Mouse (Mus musculus) lung, postnatal 14 days (tissue): Measurements from ENCODE around the gene Tmem274.

Experiments
- DNase-seq: peaks from one replicate; pipeline ENCODE4 v3.0.0; 2021

Tmem274 gene

DNA sequence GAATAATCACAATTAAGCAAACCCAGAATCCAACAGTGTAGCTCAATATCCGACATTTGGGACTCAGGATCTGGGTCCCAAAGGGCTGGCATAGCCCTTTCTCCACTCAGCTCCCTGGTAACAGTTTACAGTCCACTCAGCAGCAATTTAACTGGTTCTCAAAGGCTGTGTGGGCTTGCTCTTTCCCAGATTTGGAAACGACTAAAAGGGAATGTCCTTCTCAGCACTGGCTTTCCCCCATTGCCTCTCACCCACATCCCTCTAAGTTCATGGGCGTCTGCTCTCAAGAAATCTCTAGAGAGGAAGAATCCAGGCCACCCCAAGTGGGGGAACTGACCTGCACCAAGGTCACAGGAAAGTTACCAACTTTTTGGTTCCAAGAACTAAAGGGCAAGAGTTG is 7.4 kb downstream of the Tmem274 start:
- no peak for DNase-seq

- peak; percentile 93 for DNase-seq
Measured at GRCm38 (mm10) chr4:149485053-149485824, 8.1 kb downstream of the Tmem274 start, which contains the start of the genes Nmnat1 and Lzic. TSS of gene Nmnat1 (minus strand) at chr4:149485202. TSS of gene Lzic (plus strand) at chr4:149485229.

DNA sequence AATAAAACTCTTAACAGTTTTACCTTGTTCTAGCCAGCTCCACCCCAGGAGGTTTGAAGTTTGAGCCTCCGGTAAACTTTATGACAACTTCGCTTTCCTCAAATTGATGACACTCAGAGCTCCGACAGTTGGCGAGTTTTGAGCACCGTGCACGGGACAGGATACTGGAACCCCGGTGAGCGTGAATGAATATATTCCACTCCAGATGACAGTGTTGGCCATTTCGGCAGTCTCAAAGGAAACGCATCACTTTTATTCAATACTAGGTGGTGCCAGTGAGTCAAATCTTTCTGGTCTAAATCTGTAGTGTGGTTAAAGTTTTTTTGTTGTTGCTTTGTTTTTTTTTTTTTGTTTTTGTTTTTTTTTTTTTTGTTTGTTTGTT is 8.6 kb downstream of the Tmem274 start:
- peak; percentile 16 for DNase-seq

DNA sequence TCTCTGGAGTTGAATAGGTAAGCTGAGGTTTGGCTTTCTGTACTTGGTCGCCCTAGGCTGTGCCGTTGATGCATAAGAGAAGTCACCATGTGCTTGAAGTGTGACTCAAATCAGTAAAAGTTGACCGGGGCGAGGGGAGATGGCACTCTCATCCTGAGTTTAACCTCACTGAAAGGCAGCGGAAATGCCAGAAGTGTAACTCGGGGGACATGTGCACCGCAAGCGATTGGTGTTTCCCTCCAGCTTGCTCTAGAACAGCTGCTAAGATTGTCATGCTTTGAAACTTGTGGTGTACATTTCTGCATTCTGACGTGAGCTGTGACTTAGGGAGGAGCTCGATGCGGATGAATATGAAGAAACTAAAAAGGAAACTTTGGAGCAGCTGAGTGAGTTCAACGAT is 10.6 kb downstream of the Tmem274 start:
- DNase-seq = no peak

DNA sequence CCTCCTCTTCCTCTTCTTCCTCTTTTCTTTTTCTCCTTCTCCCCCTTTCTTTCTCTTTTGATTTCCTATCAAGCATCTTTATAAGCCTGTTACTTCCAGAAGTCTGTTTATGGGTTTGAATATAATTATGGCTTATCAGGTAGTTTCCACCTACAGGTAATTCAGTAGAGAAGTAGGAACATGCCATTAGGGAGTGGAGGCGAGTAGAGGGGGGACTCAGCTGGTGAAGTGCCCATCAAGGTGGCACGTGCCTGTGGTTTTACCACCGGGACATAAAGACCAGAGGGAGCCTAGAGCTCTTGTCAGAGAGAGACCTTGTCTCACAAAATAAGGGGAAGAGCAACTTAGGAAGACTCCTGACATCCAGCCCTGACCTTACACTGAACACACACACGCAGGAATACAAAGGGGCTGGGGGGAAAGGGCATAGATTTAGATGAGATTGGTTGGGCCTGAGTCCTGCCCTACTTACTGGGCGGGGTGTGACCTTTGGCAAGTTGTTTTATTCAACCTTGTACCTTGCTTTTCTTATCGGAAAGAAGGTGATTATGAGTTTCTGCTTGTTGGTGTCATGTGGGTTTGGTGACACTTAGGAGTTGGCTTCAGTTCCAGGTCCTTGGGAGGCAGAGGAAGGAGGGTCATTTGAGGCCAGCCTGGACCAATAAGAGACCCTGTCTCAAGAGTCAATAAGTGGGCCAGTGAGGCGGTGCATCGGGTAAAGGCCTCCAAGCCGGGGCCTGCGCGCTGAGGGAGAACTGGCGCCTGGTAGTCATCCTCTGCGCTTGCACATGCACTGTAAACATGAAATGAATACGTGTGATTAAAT is 12.4 kb downstream of the Tmem274 start:
- DNase-seq = no peak

- DNase-seq = no peak
Measured at GRCm38 (mm10) chr4:149491151-149491550, 14.0 kb downstream of the Tmem274 start.

- no peak for DNase-seq
Measured at GRCm38 (mm10) chr4:149496612-149497011, 19.4 kb downstream of the Tmem274 start.

- DNase-seq = no peak
Measured at GRCm38 (mm10) chr4:149498901-149499300, 21.7 kb downstream of the Tmem274 start.

- no peak for DNase-seq
Measured at GRCm38 (mm10) chr4:149499790-149500189, 22.6 kb downstream of the Tmem274 start.

DNA sequence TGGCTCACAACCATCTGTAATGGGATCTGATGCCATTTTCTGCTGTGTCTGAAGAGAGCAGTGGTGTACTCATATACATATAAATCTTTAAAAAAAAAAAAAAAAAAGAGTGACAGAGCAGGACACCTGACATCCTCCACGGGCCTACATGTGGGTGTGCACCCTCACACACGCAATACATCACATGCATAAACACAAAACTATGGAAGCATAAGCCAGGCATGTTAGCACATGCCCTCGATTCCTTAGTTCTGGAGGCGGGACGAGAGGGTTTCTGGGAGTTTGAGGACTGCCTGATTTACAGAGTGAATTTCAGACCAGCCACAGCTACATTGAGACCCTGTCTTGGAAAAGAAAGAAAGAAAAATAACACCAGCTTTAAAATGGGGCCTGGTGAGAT is 27.2 kb downstream of the Tmem274 start:
- DNase-seq = no peak

GRCm38 (mm10) chr4:149504858-149505257 is 27.7 kb downstream of the Tmem274 start:
- no peak for DNase-seq

DNA sequence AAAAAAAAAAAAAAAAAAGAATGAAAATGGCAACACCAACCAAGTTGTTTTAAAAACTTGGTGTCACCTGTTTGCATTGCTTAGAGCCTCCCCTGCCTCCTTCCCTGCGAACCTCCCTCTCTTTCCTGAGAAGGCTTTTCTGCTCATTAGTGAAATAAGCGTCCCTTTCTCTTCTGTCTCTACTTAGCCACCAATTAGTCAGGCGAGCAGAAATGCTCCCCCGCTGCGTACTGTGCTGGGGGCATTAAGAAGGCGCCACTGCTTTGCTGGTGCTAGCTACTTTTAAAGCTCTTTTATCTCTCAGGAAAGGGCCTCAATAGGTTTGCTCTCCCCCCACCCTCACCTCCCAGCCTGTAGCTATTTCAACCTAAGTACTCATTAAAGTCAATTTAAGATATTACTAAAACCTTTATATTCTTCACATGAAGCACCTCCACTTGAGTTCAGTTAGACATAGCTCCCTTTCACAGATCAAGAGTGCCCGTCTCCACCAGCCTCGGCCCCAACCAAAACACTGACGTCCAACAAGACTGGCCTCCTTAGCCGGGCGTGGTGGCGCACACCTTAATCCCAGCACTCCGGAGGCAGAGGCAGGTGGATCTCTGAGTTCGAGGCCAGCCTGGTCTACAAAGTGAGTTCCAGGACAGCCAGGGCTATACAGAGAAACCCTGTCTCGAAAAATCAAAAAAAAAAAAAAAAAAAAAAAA is 28.2 kb downstream of the Tmem274 start:
- DNase-seq = no peak

DNA sequence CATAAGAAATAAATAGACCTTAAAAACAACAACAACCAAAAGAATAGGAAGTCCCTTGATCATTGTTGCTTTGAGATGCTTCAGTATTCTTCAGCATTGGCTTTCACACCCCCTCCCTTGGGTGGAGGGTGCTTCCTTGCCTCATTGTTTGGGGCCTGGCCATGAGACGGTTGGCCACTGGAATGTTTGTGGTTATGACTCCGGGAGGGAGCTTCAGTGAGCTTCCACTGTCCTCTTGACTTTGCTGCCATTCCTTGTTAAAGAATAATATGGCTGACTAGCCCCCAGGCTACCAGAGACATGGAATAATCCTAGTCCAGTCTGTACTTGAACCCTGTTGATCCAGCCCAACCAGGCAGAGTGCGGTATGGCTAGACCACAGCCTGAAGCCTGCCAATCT is 29.7 kb downstream of the Tmem274 start:
- DNase-seq = no peak

GRCm38 (mm10) chr4:149511221-149511646 is 34.1 kb downstream of the Tmem274 start:
- peak; percentile 28 for DNase-seq

GRCm38 (mm10) chr4:149512072-149512471 is 34.9 kb downstream of the Tmem274 start:
- DNase-seq = no peak

DNA sequence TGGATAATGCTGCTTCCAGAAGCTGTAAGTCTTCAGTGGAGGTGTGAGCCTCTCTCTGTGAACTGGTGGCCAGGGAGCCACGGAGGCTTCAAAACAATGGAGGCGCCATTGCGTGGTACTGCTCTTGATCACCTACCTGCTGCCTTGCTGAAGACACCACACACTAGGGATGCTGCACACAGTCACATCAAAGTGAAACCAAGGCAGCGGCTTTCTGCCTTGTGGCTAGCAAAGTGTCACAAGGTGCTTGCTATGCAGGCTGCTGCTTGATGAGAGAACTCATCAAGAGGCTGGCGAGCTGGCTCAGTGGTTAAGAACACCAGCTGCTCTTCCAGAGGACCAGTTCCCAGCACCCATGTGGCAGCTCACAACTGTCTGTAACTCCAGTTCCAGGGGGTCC is 38.5 kb downstream of the Tmem274 start:
- no peak for DNase-seq

- peak; percentile 97 for DNase-seq
Measured at GRCm38 (mm10) chr4:149517868-149518340, 40.7 kb downstream of the Tmem274 start, which contains the start of gene Ctnnbip1. TSS of gene Ctnnbip1 (plus strand) at chr4:149518236.

GRCm38 (mm10) chr4:149518351-149519220 is 41.4 kb downstream of the Tmem274 start:
- no peak for DNase-seq

DNA sequence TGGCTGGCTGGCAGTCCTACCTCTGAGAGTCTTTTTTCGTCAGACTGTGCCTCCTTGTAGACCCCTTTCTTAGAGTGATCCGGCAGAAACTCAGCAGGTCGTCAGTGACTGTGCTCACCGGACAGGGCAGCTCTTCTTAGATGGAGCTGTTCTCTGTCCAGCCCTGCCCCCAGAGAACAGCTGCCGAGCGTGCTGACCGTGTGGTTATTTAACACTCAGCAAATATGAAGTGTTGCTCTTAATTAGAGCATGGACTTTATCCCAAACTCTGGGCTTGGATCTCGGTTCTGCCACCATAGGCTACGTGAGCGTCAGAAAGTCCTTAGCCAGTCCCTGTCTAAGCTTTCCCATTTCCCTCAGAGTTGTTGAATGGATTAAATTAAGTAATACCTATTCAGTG is 44.1 kb downstream of the Tmem274 start:
- no peak for DNase-seq

DNA sequence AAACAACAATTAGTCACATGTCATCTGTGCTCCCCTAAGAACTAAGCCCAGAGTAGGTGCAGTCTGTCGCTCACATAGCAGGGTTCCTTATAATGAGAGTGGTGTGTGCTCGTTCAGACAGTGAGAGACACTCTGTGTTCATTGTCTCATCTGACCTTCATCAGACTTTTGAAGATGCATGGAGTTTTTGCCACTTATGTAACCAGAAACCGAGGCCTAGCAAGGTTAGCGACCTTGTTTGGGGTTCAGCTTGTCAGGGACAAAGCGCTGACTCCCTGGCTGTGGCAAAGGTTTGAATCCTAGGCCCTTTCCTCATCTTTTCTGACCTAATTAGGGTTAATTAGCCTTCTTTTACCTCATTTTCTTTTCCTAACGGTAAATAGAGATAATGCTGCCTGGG is 46.8 kb downstream of the Tmem274 start:
- no peak for DNase-seq

DNA sequence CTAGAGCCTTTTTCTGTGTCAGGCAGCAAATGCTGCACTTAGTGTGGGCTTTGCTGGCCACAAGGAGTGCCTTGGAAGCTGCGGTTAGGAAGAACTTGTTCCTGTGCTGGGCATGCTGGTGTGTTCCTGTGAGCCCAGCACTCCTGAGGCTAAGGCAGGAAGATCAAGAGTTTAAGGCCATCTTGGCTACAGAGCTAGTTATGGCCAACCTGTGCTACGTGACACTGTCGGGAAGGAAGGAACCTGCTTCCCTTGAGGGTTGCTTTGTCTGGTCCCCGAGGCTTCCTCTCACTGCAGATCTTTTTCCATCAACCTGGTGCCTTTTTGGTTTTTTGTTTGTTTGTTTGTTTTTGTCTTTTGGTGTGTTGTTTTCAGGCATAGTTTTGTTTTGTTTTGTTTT is 48.0 kb downstream of the Tmem274 start:
- DNase-seq = no peak

GRCm38 (mm10) chr4:149525811-149526210 is 48.6 kb downstream of the Tmem274 start:
- DNase-seq = no peak
